Mouse (Mus musculus) limb, embryonic 14.5 days (tissue): ENCODE measurements around the gene Dcun1d4. TPM values are rescaled to one million over a fixed set of nuclear protein-coding genes. Genes with fewer than 3 reads are reported as not detected.

Experiments
- ATAC-seq: fragments of 200-750 bp; cut with Nextera tagmentation; 2 replicates; pipeline ENCODE4 v1.8.0; 2017; ENCODE audit warnings: low read depth, moderate number of reproducible peaks, moderate TSS enrichment; ENCODE audit not compliant: low FRiP score
- DNase-seq: peaks from one replicate; pipeline ENCODE4 v3.0.0-alpha.2; 2015; ENCODE audit warnings: low spot score
- H3K27ac ChIP-seq: fragments of 300-500 bp; sonication (generic); replicated peaks from 2 replicates; pipeline ENCODE4 v1.5.1; 2014; ENCODE audit warnings: low read depth, mild to moderate bottlenecking, low read length, moderate library complexity, mixed read lengths
- H3K27me3 ChIP-seq: fragments of 300-500 bp; sonication (generic); 2 replicates; pipeline ENCODE4 v1.6.1; 2014; ENCODE audit warnings: low read length, mixed read lengths; ENCODE audit not compliant: control insufficient read depth, insufficient read depth
- H3K36me3 ChIP-seq: fragments of 300-500 bp; sonication (generic); 2 replicates; pipeline ENCODE4 v1.6.1; 2014; ENCODE audit warnings: mild to moderate bottlenecking, low read length, moderate library complexity, mixed read lengths; ENCODE audit not compliant: control insufficient read depth, insufficient read depth
- H3K4me1 ChIP-seq: fragments of 300-500 bp; sonication (generic); 2 replicates; pipeline ENCODE4 v1.6.1; 2014; ENCODE audit warnings: antibody characterized with exemption, low read length, mixed read lengths; ENCODE audit not compliant: control insufficient read depth, insufficient read depth
- H3K4me2 ChIP-seq: fragments of 300-500 bp; sonication (generic); replicated peaks from 2 replicates; pipeline ENCODE4 v1.6.1; 2014; ENCODE audit warnings: low read depth, mild to moderate bottlenecking, low read length, moderate library complexity; ENCODE audit not compliant: severe bottlenecking
- H3K4me3 ChIP-seq: fragments of 300-500 bp; sonication (generic); replicated peaks from 2 replicates; pipeline ENCODE4 v1.5.1; 2014; ENCODE audit warnings: low read length
- H3K9ac ChIP-seq: fragments of 300-500 bp; sonication (generic); 2 replicates; pipeline ENCODE4 v1.6.1; 2014; ENCODE audit warnings: mild to moderate bottlenecking, low read depth, low read length, moderate library complexity; ENCODE audit not compliant: severe bottlenecking
- H3K9me3 ChIP-seq: fragments of 300-500 bp; sonication (generic); 2 replicates; pipeline ENCODE4 v1.6.1; 2016; ENCODE audit warnings: low read length; ENCODE audit not compliant: control insufficient read depth
- POLR2A ChIP-seq: fragments of 200-500 bp; IDR thresholded peaks from 2 replicates; pipeline ENCODE4 v1.8.0; 2012; ENCODE audit warnings: inconsistent platforms, mild to moderate bottlenecking, moderate library complexity, borderline replicate concordance; ENCODE audit not compliant: insufficient read depth, insufficient read length; ENCODE audit errors: extremely low read depth
- WGBS: fragments of 180-500 bp; shearing (Covaris S2); extraction: QIAGEN DNeasy Blood & Tissue Kit; methylation state at CpG from one replicate; pipeline ENCODE4 v1.1.7; 2014; 5-methylcytosine and 5-hydroxymethylcytosine counted together
- polyA plus RNA-seq, 2 experiments: library from polyadenylated mRNA; depleted of rRNA in 1 of 2; stranded (reverse) in 1 of 2; unstranded in 1 of 2; fragments of >200 nt; fragmentation: Nextera tagmentation in 1 of 2; extraction: Ambion mirVana in 1 of 2; gene quantifications; 2 replicates each; pipeline versions ENCODE4 v1.2.1 to v1.2.3; 2012 to 2014

Dcun1d4 gene
- polyA plus RNA-seq, 2 experiments = 19.9 to 27.0 TPM

- Histone ChIP-seq H3K9ac (no peak overlapping the region), H3K4me2 (no peak overlapping the region), H3K4me3 (no peak overlapping the region), H3K4me1 (0 out of 2 replicates have a peak, but pooled peaks cover 12% of the 10 kb centered on the region), H3K27ac (no peak overlapping the region), H3K36me3 (no peaks in the 10 kb centered on the region), H3K27me3 (no peaks in the 10 kb centered on the region), H3K9me3 (no peaks in the 10 kb centered on the region)
- no peak for ATAC-seq
- WGBS = 87% methylated on average over 7 of the region's 7 CpGs
- no peak for TF ChIP-seq POLR2A
- no peak for DNase-seq
Observed at GRCm38 (mm10) chr5:73500867-73501440, 20.2 kb downstream of the Dcun1d4 start.

- Histone ChIP-seq H3K9ac (no peak overlapping the region), H3K27me3 (no peaks in the 10 kb centered on the region), H3K9me3 (no peaks in the 10 kb centered on the region), H3K4me2 (no peak overlapping the region), H3K4me1 (0 out of 2 replicates have a peak, but pooled peaks cover 12% of the 10 kb centered on the region), H3K36me3 (no peaks in the 10 kb centered on the region), H3K27ac (no peak overlapping the region), H3K4me3 (no peak overlapping the region)
- TF ChIP-seq POLR2A = no peak
- no peak for ATAC-seq
- no peak for DNase-seq
- WGBS = 88% methylated on average over 9 of the region's 9 CpGs
Observed at GRCm38 (mm10) chr5:73502422-73502821, 21.6 kb downstream of the Dcun1d4 start.

- Histone ChIP-seq H3K4me3 (no peak overlapping the region), H3K9me3 (no peaks in the 10 kb centered on the region), H3K9ac (no peak overlapping the region), H3K27ac (no peak overlapping the region), H3K4me2 (no peak overlapping the region), H3K36me3 (no peaks in the 10 kb centered on the region), H3K27me3 (no peaks in the 10 kb centered on the region), H3K4me1 (peaks cover 11% of the 10 kb centered on the region; the same call in 1 of the 2 replicates)
- no peak for ATAC-seq
- DNase-seq = no peak
- WGBS = 72% methylated on average over 12 of the region's 12 CpGs
- no peak for TF ChIP-seq POLR2A
Observed at GRCm38 (mm10) chr5:73503015-73503757, 22.4 kb downstream of the Dcun1d4 start.

- ATAC-seq = no peak
- peaks cover 18% of the 10 kb centered on the region for H3K36me3 ChIP-seq
- no peak overlapping the region for H3K4me2 ChIP-seq
- H3K4me1 ChIP-seq = peaks cover 6% of the 10 kb centered on the region; the same call in 1 of the 2 replicates
- no peaks in the 10 kb centered on the region for H3K27me3 ChIP-seq
- H3K9me3 ChIP-seq = no peaks in the 10 kb centered on the region
- no peak for DNase-seq
- no peak overlapping the region for H3K4me3 ChIP-seq
- no peak overlapping the region for H3K9ac ChIP-seq
- TF ChIP-seq POLR2A = no peak
- H3K27ac ChIP-seq = no peak overlapping the region
- 91% methylated on average over 14 of the region's 14 CpGs for WGBS
Observed at GRCm38 (mm10) chr5:73511074-73511473, 30.3 kb downstream of the Dcun1d4 start.

- Histone ChIP-seq H3K36me3 (peaks cover 23% of the 10 kb centered on the region), H3K27me3 (no peaks in the 10 kb centered on the region), H3K9me3 (no peaks in the 10 kb centered on the region), H3K4me3 (no peak overlapping the region), H3K4me1 (peaks cover 6% of the 10 kb centered on the region; the same call in 1 of the 2 replicates), H3K9ac (no peak overlapping the region), H3K4me2 (no peak overlapping the region), H3K27ac (no peak overlapping the region)
- no peak for TF ChIP-seq POLR2A
- ATAC-seq (no peak), DNase-seq (no peak)
- WGBS = 100% methylated on average over 1 of the region's 1 CpGs
Observed at GRCm38 (mm10) chr5:73512241-73512640, 31.4 kb downstream of the Dcun1d4 start.
